Mouse (Mus musculus) stomach, embryonic 14.5 days (tissue): ENCODE results near the gene Negr1. TPM values are rescaled to one million over a fixed set of nuclear protein-coding genes. Genes with fewer than 3 reads are reported as not detected.

Source experiments
- ATAC-seq: fragments of 200-750 bp; cut with Nextera tagmentation; 2 replicates; pipeline ENCODE4 v1.8.0; 2017; ENCODE audit warnings: low read depth, moderate TSS enrichment; ENCODE audit not compliant: insufficient number of reproducible peaks, insufficient read depth, low FRiP score
- H3K27ac ChIP-seq: fragments of 300-500 bp; sonication (generic); 2 replicates; pipeline ENCODE4 v1.5.1; 2014; ENCODE audit warnings: mild to moderate bottlenecking, low read length, moderate library complexity, mixed read lengths
- H3K27me3 ChIP-seq: fragments of 300-500 bp; sonication (generic); 2 replicates; pipeline ENCODE4 v1.6.1; 2014; ENCODE audit warnings: low read length, control low read depth, mixed read lengths; ENCODE audit not compliant: control insufficient read depth, insufficient read depth
- H3K36me3 ChIP-seq: fragments of 300-500 bp; sonication (generic); 2 replicates; pipeline ENCODE4 v1.6.1; 2014; ENCODE audit warnings: mild to moderate bottlenecking, control low read depth, low read length, moderate library complexity, mixed read lengths; ENCODE audit not compliant: control insufficient read depth, insufficient read depth
- H3K4me1 ChIP-seq: fragments of 300-500 bp; sonication (generic); 2 replicates; pipeline ENCODE4 v1.6.1; 2014; ENCODE audit warnings: low read length, control low read depth, mixed read lengths; ENCODE audit not compliant: control insufficient read depth, insufficient read depth
- H3K4me2 ChIP-seq: fragments of 300-500 bp; sonication (generic); replicated peaks from 2 replicates; pipeline ENCODE4 v1.6.1; 2014; ENCODE audit warnings: low read depth, low read length, control low read depth
- H3K4me3 ChIP-seq: fragments of 300-500 bp; sonication (generic); 2 replicates; pipeline ENCODE4 v1.5.1; 2014; ENCODE audit warnings: low read depth, low read length, control low read depth
- H3K9ac ChIP-seq: fragments of 300-500 bp; sonication (generic); replicated peaks from 2 replicates; pipeline ENCODE4 v1.6.1; 2014; ENCODE audit warnings: low read depth, mild to moderate bottlenecking, control low read depth, low read length, moderate library complexity, mixed read lengths
- H3K9me3 ChIP-seq: fragments of 300-500 bp; sonication (generic); 2 replicates; pipeline ENCODE4 v1.6.1; 2016; ENCODE audit warnings: low read depth, low read length, control low read depth; ENCODE audit not compliant: control insufficient read depth
- WGBS: fragments of 180-500 bp; shearing (Covaris S2); extraction: QIAGEN DNeasy Blood & Tissue Kit; methylation state at CpG from one replicate; pipeline ENCODE4 v1.1.7; 2014; 5-methylcytosine and 5-hydroxymethylcytosine counted together
- polyA plus RNA-seq: library from polyadenylated mRNA; unstranded; fragments of >200 nt; fragmentation: Nextera tagmentation; extraction: Ambion mirVana; gene quantifications from 2 replicates; pipeline ENCODE4 v1.2.1, GENCODE M21; 2014

Negr1 gene
- polyA plus RNA-seq, 1 experiment from 2014 or later = 9.8 TPM

- WGBS = 86% methylated on average over 3 of the region's 3 CpGs
- Histone ChIP-seq H3K4me3 (no peak overlapping the region), H3K27ac (no peak overlapping the region), H3K36me3 (no peaks in the 10 kb centered on the region), H3K27me3 (no peaks in the 10 kb centered on the region), H3K4me2 (no peak overlapping the region), H3K9me3 (no peaks in the 10 kb centered on the region), H3K9ac (no peak overlapping the region), H3K4me1 (no peaks in the 10 kb centered on the region)
- no peak for ATAC-seq
Observed at GRCm38 (mm10) chr3:156912816-156913215, 351.2 kb downstream of the Negr1 start.

GRCm38 (mm10) chr3:156921369-156921768 is 359.8 kb downstream of the Negr1 start:
- Histone ChIP-seq H3K4me1 (no peaks in the 10 kb centered on the region), H3K27ac (no peak overlapping the region), H3K9ac (no peak overlapping the region), H3K36me3 (no peaks in the 10 kb centered on the region), H3K4me3 (no peak overlapping the region), H3K9me3 (no peaks in the 10 kb centered on the region), H3K27me3 (no peaks in the 10 kb centered on the region), H3K4me2 (no peak overlapping the region)
- ATAC-seq = no peak

GRCm38 (mm10) chr3:156923159-156923558 is 361.6 kb downstream of the Negr1 start:
- 68% methylated on average over 1 of the region's 1 CpGs for WGBS
- no peak for ATAC-seq
- no peak overlapping the region for H3K4me2 ChIP-seq

GRCm38 (mm10) chr3:156925102-156925501 is 363.5 kb downstream of the Negr1 start:
- Histone ChIP-seq H3K27me3 (no peaks in the 10 kb centered on the region), H3K36me3 (no peaks in the 10 kb centered on the region), H3K27ac (no peak overlapping the region), H3K9me3 (no peaks in the 10 kb centered on the region), H3K4me2 (no peak overlapping the region), H3K4me3 (no peak overlapping the region), H3K4me1 (no peaks in the 10 kb centered on the region), H3K9ac (no peak overlapping the region)
- ATAC-seq = no peak
- WGBS = 87% methylated on average over 5 of the region's 5 CpGs

More at GRCm38 (mm10) chr3:156923159-156923558, 361.6 kb downstream of the Negr1 start:
- Histone ChIP-seq H3K36me3 (no peaks in the 10 kb centered on the region), H3K4me1 (no peaks in the 10 kb centered on the region), H3K27ac (no peak overlapping the region), H3K4me3 (no peak overlapping the region), H3K27me3 (no peaks in the 10 kb centered on the region), H3K9me3 (no peaks in the 10 kb centered on the region), H3K9ac (no peak overlapping the region)

GRCm38 (mm10) chr3:156928396-156929061 is 366.9 kb downstream of the Negr1 start:
- 52% methylated on average over 5 of the region's 5 CpGs for WGBS
- no peak overlapping the region for H3K4me2 ChIP-seq
- H3K9ac ChIP-seq = no peak overlapping the region
- H3K36me3 ChIP-seq = no peaks in the 10 kb centered on the region
- H3K4me1 ChIP-seq = no peaks in the 10 kb centered on the region
- ATAC-seq = no peak
- H3K27ac ChIP-seq = no peak overlapping the region
- no peaks in the 10 kb centered on the region for H3K9me3 ChIP-seq
- no peak overlapping the region for H3K4me3 ChIP-seq
- H3K27me3 ChIP-seq = no peaks in the 10 kb centered on the region

GRCm38 (mm10) chr3:156929062-156929397 is 367.4 kb downstream of the Negr1 start:
- no peaks in the 10 kb centered on the region for H3K9me3 ChIP-seq
- 68% methylated on average over 3 of the region's 3 CpGs for WGBS
- H3K4me3 ChIP-seq = no peak overlapping the region
- no peak for ATAC-seq
- H3K36me3 ChIP-seq = no peaks in the 10 kb centered on the region
- H3K4me1 ChIP-seq = no peaks in the 10 kb centered on the region
- H3K27me3 ChIP-seq = no peaks in the 10 kb centered on the region
- H3K4me2 ChIP-seq = no peak overlapping the region
- H3K27ac ChIP-seq = no peak overlapping the region
- H3K9ac ChIP-seq = no peak overlapping the region

GRCm38 (mm10) chr3:156929677-156930440 is 368.3 kb downstream of the Negr1 start:
- 85% methylated on average over 2 of the region's 2 CpGs for WGBS
- Histone ChIP-seq H3K27me3 (no peaks in the 10 kb centered on the region), H3K4me3 (no peak overlapping the region), H3K9ac (no peak overlapping the region), H3K4me1 (no peaks in the 10 kb centered on the region), H3K36me3 (no peaks in the 10 kb centered on the region), H3K27ac (no peak overlapping the region), H3K4me2 (no peak overlapping the region), H3K9me3 (no peaks in the 10 kb centered on the region)
- ATAC-seq = no peak

GRCm38 (mm10) chr3:156931011-156931410 is 369.4 kb downstream of the Negr1 start:
- Histone ChIP-seq H3K9me3 (no peaks in the 10 kb centered on the region), H3K27ac (no peak overlapping the region), H3K4me2 (no peak overlapping the region), H3K4me3 (no peak overlapping the region), H3K27me3 (no peaks in the 10 kb centered on the region), H3K4me1 (no peaks in the 10 kb centered on the region), H3K36me3 (no peaks in the 10 kb centered on the region), H3K9ac (no peak overlapping the region)
- 81% methylated on average over 2 of the region's 2 CpGs for WGBS
- no peak for ATAC-seq
